Mouse (Mus musculus): ENCODE data around the gene 5031439G07Rik.
"Not testable (repeated sequence)": the region's sequence is repeated elsewhere in the genome, so short reads cannot be mapped to it uniquely, and the experiment has no call there.

5031439G07Rik gene

GRCm38 (mm10) chr15:84987874-84988825 is at the start of gene 5031439G07Rik:
Gene 5031439G07Rik (minus strand): TSS chr15:84988551.
- in situ Hi-C loops (cut with MboI; ENCODE audit: low sequenced_read_pairs) = no loop called here

GRCm38 (mm10) chr15:85037343-85037690 is 49.0 kb upstream of the 5031439G07Rik start:
- in situ Hi-C loops (cut with MboI; ENCODE audit: low sequenced_read_pairs) = no loop called here

- in situ Hi-C loops (cut with MboI; ENCODE audit: low sequenced_read_pairs) = no loop called here
Measured at GRCm38 (mm10) chr15:85036566-85037342, 48.4 kb upstream of the 5031439G07Rik start.

- in situ Hi-C loops (cut with MboI; ENCODE audit: low sequenced_read_pairs) = not testable (repeated sequence)
Measured at GRCm38 (mm10) chr15:85033916-85034315, 45.6 kb upstream of the 5031439G07Rik start.

- in situ Hi-C loops (cut with MboI; ENCODE audit: low sequenced_read_pairs) = no loop called here
Measured at GRCm38 (mm10) chr15:85031866-85032265, 43.5 kb upstream of the 5031439G07Rik start.

GRCm38 (mm10) chr15:85030643-85031042 is 42.3 kb upstream of the 5031439G07Rik start:
- in situ Hi-C loops (cut with MboI; ENCODE audit: low sequenced_read_pairs) = not testable (repeated sequence)

- in situ Hi-C loops (cut with MboI; ENCODE audit: low sequenced_read_pairs) = not testable (repeated sequence)
Measured at GRCm38 (mm10) chr15:85028648-85029047, 40.3 kb upstream of the 5031439G07Rik start, which contains the start of gene Fam118a. Gene Fam118a (plus strand): TSS chr15:85028948.

GRCm38 (mm10) chr15:85027740-85028139 is 39.4 kb upstream of the 5031439G07Rik start:
- in situ Hi-C loops (cut with MboI; ENCODE audit: low sequenced_read_pairs) = no loop called here

- in situ Hi-C loops (cut with MboI; ENCODE audit: low sequenced_read_pairs) = no loop called here
Measured at GRCm38 (mm10) chr15:85026197-85026596, 37.8 kb upstream of the 5031439G07Rik start.

GRCm38 (mm10) chr15:85022211-85022610 is 33.9 kb upstream of the 5031439G07Rik start:
- in situ Hi-C loops (cut with MboI; ENCODE audit: low sequenced_read_pairs) = no loop called here

- in situ Hi-C loops (cut with MboI; ENCODE audit: low sequenced_read_pairs) = no loop called here
Measured at GRCm38 (mm10) chr15:85016951-85017664, 28.8 kb upstream of the 5031439G07Rik start, which contains the start of gene Upk3a. Gene Upk3a (plus strand): TSS chr15:85017141.

GRCm38 (mm10) chr15:85015771-85016170 is 27.4 kb upstream of the 5031439G07Rik start:
- in situ Hi-C loops (cut with MboI; ENCODE audit: low sequenced_read_pairs) = no loop called here

- in situ Hi-C loops (cut with MboI; ENCODE audit: low sequenced_read_pairs) = no loop called here
Measured at GRCm38 (mm10) chr15:85012662-85013054, 24.3 kb upstream of the 5031439G07Rik start.

- in situ Hi-C loops (cut with MboI; ENCODE audit: low sequenced_read_pairs) = no loop called here
Measured at GRCm38 (mm10) chr15:85011895-85012661, 23.7 kb upstream of the 5031439G07Rik start.

GRCm38 (mm10) chr15:85009666-85010065 is 21.3 kb upstream of the 5031439G07Rik start:
- in situ Hi-C loops (cut with MboI; ENCODE audit: low sequenced_read_pairs) = no loop called here

GRCm38 (mm10) chr15:85000984-85001982 is 12.9 kb upstream of the 5031439G07Rik start:
- in situ Hi-C loops (cut with MboI; ENCODE audit: low sequenced_read_pairs) = no loop called here

- in situ Hi-C loops (cut with MboI; ENCODE audit: low sequenced_read_pairs) = no loop called here
Measured at GRCm38 (mm10) chr15:84999911-85000310, 11.6 kb upstream of the 5031439G07Rik start.

GRCm38 (mm10) chr15:84997768-84998454 is 9.6 kb upstream of the 5031439G07Rik start:
- in situ Hi-C loops (cut with MboI; ENCODE audit: low sequenced_read_pairs) = no loop called here

All from CH12F3 (cell line).